Mouse (Mus musculus): ENCODE data around the gene Utp4. TPM values are rescaled to one million over a fixed set of nuclear protein-coding genes. Genes with fewer than 3 reads are reported as not detected.

The Utp4 gene
- polyA plus RNA-seq, 1 experiment from 2014 or later, result 79.2 TPM

GRCm38 (mm10) chr8:106957086-106957485, 63.6 kb downstream of the Utp4 start:
- no peak for ATAC-seq (ENCODE audit: insufficient read depth)
- 79% methylated on average over 3 of the region's 3 CpGs for WGBS
- H3K36me3 ChIP-seq (ENCODE audit: insufficient read depth), result no peaks in the 10 kb centered on the region
- no peak for DNase-seq
- TF ChIP-seq CTCF (IDR thresholded peaks at IDR 0.05; ENCODE audit: low read depth), result no peak
- H3K9ac ChIP-seq, result no peak overlapping the region
- no peak overlapping the region for H3K4me3 ChIP-seq (ENCODE audit: low read depth, low read length)
- H3K4me1 ChIP-seq (ENCODE audit: insufficient read depth), result no peaks in the 10 kb centered on the region
- H3K4me2 ChIP-seq, result no peak overlapping the region
- H3K9me3 ChIP-seq (ENCODE audit: low read depth, low read length), result no peaks in the 10 kb centered on the region
- no peaks in the 10 kb centered on the region for H3K27me3 ChIP-seq (ENCODE audit: insufficient read depth, low read length)
- H3K27ac ChIP-seq (ENCODE audit: low read depth), result no peak overlapping the region

- H3K27me3 ChIP-seq (ENCODE audit: insufficient read depth, low read length), result no peaks in the 10 kb centered on the region
- no peaks in the 10 kb centered on the region for H3K36me3 ChIP-seq (ENCODE audit: insufficient read depth)
- no peaks in the 10 kb centered on the region for H3K9me3 ChIP-seq (ENCODE audit: low read depth, low read length)
- H3K9ac ChIP-seq, result no peak overlapping the region
- WGBS, result 86% methylated on average over 3 of the region's 3 CpGs
- DNase-seq (no peak), ATAC-seq (ENCODE audit: insufficient read depth) (no peak)
- H3K4me2 ChIP-seq, result no peak overlapping the region
- H3K27ac ChIP-seq (ENCODE audit: low read depth), result no peak overlapping the region
- no peak for TF ChIP-seq CTCF (IDR thresholded peaks at IDR 0.05; ENCODE audit: low read depth)
- H3K4me3 ChIP-seq (ENCODE audit: low read depth, low read length), result no peak overlapping the region
- no peaks in the 10 kb centered on the region for H3K4me1 ChIP-seq (ENCODE audit: insufficient read depth)
Measured at GRCm38 (mm10) chr8:106958212-106958611, 64.8 kb downstream of the Utp4 start.

GRCm38 (mm10) chr8:106959626-106960025, 66.2 kb downstream of the Utp4 start:
- no peak overlapping the region for H3K27ac ChIP-seq (ENCODE audit: low read depth)
- H3K4me1 ChIP-seq (ENCODE audit: insufficient read depth), result no peaks in the 10 kb centered on the region
- no peak overlapping the region for H3K4me3 ChIP-seq (ENCODE audit: low read depth, low read length)
- 0 out of 2 replicates have a peak, but pooled peaks cover 3% of the 10 kb centered on the region for H3K36me3 ChIP-seq (ENCODE audit: insufficient read depth)
- ATAC-seq (ENCODE audit: insufficient read depth) (no peak), DNase-seq (no peak)
- TF ChIP-seq CTCF (IDR thresholded peaks at IDR 0.05; ENCODE audit: low read depth), result no peak
- 77% methylated on average over 2 of the region's 2 CpGs for WGBS
- no peak overlapping the region for H3K4me2 ChIP-seq
- H3K9ac ChIP-seq, result no peak overlapping the region
- H3K27me3 ChIP-seq (ENCODE audit: insufficient read depth, low read length), result no peaks in the 10 kb centered on the region
- H3K9me3 ChIP-seq (ENCODE audit: low read depth, low read length), result no peaks in the 10 kb centered on the region

- Histone ChIP-seq H3K4me1 (ENCODE audit: insufficient read depth) (no peaks in the 10 kb centered on the region), H3K27me3 (ENCODE audit: insufficient read depth, low read length) (no peaks in the 10 kb centered on the region), H3K4me3 (ENCODE audit: low read depth, low read length) (no peak overlapping the region), H3K9me3 (ENCODE audit: low read depth, low read length) (no peaks in the 10 kb centered on the region), H3K9ac (no peak overlapping the region), H3K36me3 (ENCODE audit: insufficient read depth) (0 out of 2 replicates have a peak, but pooled peaks cover 3% of the 10 kb centered on the region), H3K27ac (ENCODE audit: low read depth) (no peak overlapping the region), H3K4me2 (no peak overlapping the region)
- no peak for TF ChIP-seq CTCF (IDR thresholded peaks at IDR 0.05; ENCODE audit: low read depth)
- 72% methylated on average over 3 of the region's 3 CpGs for WGBS
- peak; percentile 27 for DNase-seq
- ATAC-seq (ENCODE audit: insufficient read depth), result no peak
Measured at GRCm38 (mm10) chr8:106962322-106962721, 68.9 kb downstream of the Utp4 start.

- Histone ChIP-seq H3K27me3 (ENCODE audit: insufficient read depth, low read length) (no peaks in the 10 kb centered on the region), H3K4me3 (ENCODE audit: low read depth, low read length) (no peak overlapping the region), H3K9ac (no peak overlapping the region), H3K4me1 (ENCODE audit: insufficient read depth) (no peaks in the 10 kb centered on the region), H3K9me3 (ENCODE audit: low read depth, low read length) (no peaks in the 10 kb centered on the region), H3K27ac (ENCODE audit: low read depth) (no peak overlapping the region), H3K36me3 (ENCODE audit: insufficient read depth) (0 out of 2 replicates have a peak, but pooled peaks cover 3% of the 10 kb centered on the region), H3K4me2 (no peak overlapping the region)
- ATAC-seq (ENCODE audit: insufficient read depth) (no peak), DNase-seq (no peak)
- 67% methylated on average over 6 of the region's 6 CpGs for WGBS
- no peak for TF ChIP-seq CTCF (IDR thresholded peaks at IDR 0.05; ENCODE audit: low read depth)
Measured at GRCm38 (mm10) chr8:106963365-106963764, 69.9 kb downstream of the Utp4 start.

- no peaks in the 10 kb centered on the region for H3K9me3 ChIP-seq (ENCODE audit: low read depth, low read length)
- H3K9ac ChIP-seq, result no peak overlapping the region
- no peak for TF ChIP-seq CTCF (IDR thresholded peaks at IDR 0.05; ENCODE audit: low read depth)
- no peak overlapping the region for H3K4me2 ChIP-seq
- DNase-seq (no peak), ATAC-seq (ENCODE audit: insufficient read depth) (no peak)
- H3K27ac ChIP-seq (ENCODE audit: low read depth), result no peak overlapping the region
- 60% methylated on average over 4 of the region's 4 CpGs for WGBS
- 0 out of 2 replicates have a peak, but pooled peaks cover under 1% of the 10 kb centered on the region for H3K4me1 ChIP-seq (ENCODE audit: insufficient read depth)
- no peaks in the 10 kb centered on the region for H3K27me3 ChIP-seq (ENCODE audit: insufficient read depth, low read length)
- H3K36me3 ChIP-seq (ENCODE audit: insufficient read depth), result 0 out of 2 replicates have a peak, but pooled peaks cover 3% of the 10 kb centered on the region
- no peak overlapping the region for H3K4me3 ChIP-seq (ENCODE audit: low read depth, low read length)
Measured at GRCm38 (mm10) chr8:106964573-106964972, 71.1 kb downstream of the Utp4 start.

- Histone ChIP-seq H3K4me3 (ENCODE audit: low read depth, low read length) (no peak overlapping the region), H3K9ac (no peak overlapping the region), H3K27ac (ENCODE audit: low read depth) (peak overlapping the region; percentile 63; the same call in 1 of the 2 replicates), H3K4me1 (ENCODE audit: insufficient read depth) (0 out of 2 replicates have a peak, but pooled peaks cover 5% of the 10 kb centered on the region), H3K27me3 (ENCODE audit: insufficient read depth, low read length) (no peaks in the 10 kb centered on the region), H3K4me2 (no peak overlapping the region), H3K36me3 (ENCODE audit: insufficient read depth) (no peaks in the 10 kb centered on the region), H3K9me3 (ENCODE audit: low read depth, low read length) (no peaks in the 10 kb centered on the region)
- no peak for ATAC-seq (ENCODE audit: insufficient read depth)
- DNase-seq, result peak; percentile 40
- no peak for TF ChIP-seq CTCF (IDR thresholded peaks at IDR 0.05; ENCODE audit: low read depth)
- WGBS, result 54% methylated on average over 3 of the region's 3 CpGs
Measured at GRCm38 (mm10) chr8:106969964-106970363, 76.5 kb downstream of the Utp4 start.
